Mouse (Mus musculus) neural tube, embryonic 11.5 days (tissue): ENCODE measurements around the gene Epb41l4b. TPM values are rescaled to one million over a fixed set of nuclear protein-coding genes. Genes with fewer than 3 reads are reported as not detected.
A peak's percentile ranks its signal among the peaks of the same experiment; 100 is the strongest.

Experiments used
- ATAC-seq: fragments of 200-750 bp; cut with Nextera tagmentation; 2 replicates; pipeline ENCODE4 v1.8.0; 2017; ENCODE audit warnings: moderate number of reproducible peaks, mild to moderate bottlenecking, moderate TSS enrichment, moderate library complexity; ENCODE audit not compliant: insufficient read depth, low FRiP score, low TSS enrichment
- DNase-seq: peaks from one replicate; pipeline ENCODE4 v3.0.0-alpha.2; 2015; ENCODE audit warnings: low spot score
- H3K27ac ChIP-seq: fragments of 300-500 bp; sonication (generic); 2 replicates; pipeline ENCODE4 v1.5.1; 2014; ENCODE audit warnings: low read depth, mild to moderate bottlenecking, low read length
- H3K27me3 ChIP-seq: fragments of 300-500 bp; sonication (generic); 2 replicates; pipeline ENCODE4 v1.6.1; 2014; ENCODE audit warnings: mild to moderate bottlenecking, low read length, mixed read lengths; ENCODE audit not compliant: control insufficient read depth, insufficient read depth
- H3K36me3 ChIP-seq: fragments of 300-500 bp; sonication (generic); 2 replicates; pipeline ENCODE4 v1.6.1; 2014; ENCODE audit warnings: mild to moderate bottlenecking, low read length, moderate library complexity, mixed read lengths; ENCODE audit not compliant: control insufficient read depth, insufficient read depth
- H3K4me1 ChIP-seq: fragments of 300-500 bp; sonication (generic); 2 replicates; pipeline ENCODE4 v1.6.1; 2014; ENCODE audit warnings: low read length, mixed read lengths; ENCODE audit not compliant: control insufficient read depth, insufficient read depth
- H3K4me2 ChIP-seq: fragments of 300-500 bp; sonication (generic); 2 replicates; pipeline ENCODE4 v1.6.1; 2014; ENCODE audit warnings: low read depth, mild to moderate bottlenecking, moderate library complexity
- H3K4me3 ChIP-seq: fragments of 300-500 bp; sonication (generic); 2 replicates; pipeline ENCODE4 v1.5.1; 2014; ENCODE audit warnings: low read depth, low read length
- H3K9ac ChIP-seq: fragments of 300-500 bp; sonication (generic); 2 replicates; pipeline ENCODE4 v1.6.1; 2014; ENCODE audit warnings: mild to moderate bottlenecking, low read length
- H3K9me3 ChIP-seq: fragments of 300-500 bp; sonication (generic); 2 replicates; pipeline ENCODE4 v1.6.1; 2016; ENCODE audit warnings: low read length; ENCODE audit not compliant: control insufficient read depth
- WGBS: fragments of 180-500 bp; shearing (Covaris S2); extraction: QIAGEN DNeasy Blood & Tissue Kit; methylation state at CpG from one replicate; pipeline ENCODE4 v1.1.7; 2014; 5-methylcytosine and 5-hydroxymethylcytosine counted together
- polyA plus RNA-seq: library from polyadenylated mRNA; unstranded; fragments of >200 nt; fragmentation: Nextera tagmentation; extraction: Ambion mirVana; gene quantifications from 2 replicates; pipeline ENCODE4 v1.2.1, GENCODE M21; 2014

Epb41l4b gene
- 0.99 and 1.3 TPM in 2 replicates for polyA plus RNA-seq

DNA sequence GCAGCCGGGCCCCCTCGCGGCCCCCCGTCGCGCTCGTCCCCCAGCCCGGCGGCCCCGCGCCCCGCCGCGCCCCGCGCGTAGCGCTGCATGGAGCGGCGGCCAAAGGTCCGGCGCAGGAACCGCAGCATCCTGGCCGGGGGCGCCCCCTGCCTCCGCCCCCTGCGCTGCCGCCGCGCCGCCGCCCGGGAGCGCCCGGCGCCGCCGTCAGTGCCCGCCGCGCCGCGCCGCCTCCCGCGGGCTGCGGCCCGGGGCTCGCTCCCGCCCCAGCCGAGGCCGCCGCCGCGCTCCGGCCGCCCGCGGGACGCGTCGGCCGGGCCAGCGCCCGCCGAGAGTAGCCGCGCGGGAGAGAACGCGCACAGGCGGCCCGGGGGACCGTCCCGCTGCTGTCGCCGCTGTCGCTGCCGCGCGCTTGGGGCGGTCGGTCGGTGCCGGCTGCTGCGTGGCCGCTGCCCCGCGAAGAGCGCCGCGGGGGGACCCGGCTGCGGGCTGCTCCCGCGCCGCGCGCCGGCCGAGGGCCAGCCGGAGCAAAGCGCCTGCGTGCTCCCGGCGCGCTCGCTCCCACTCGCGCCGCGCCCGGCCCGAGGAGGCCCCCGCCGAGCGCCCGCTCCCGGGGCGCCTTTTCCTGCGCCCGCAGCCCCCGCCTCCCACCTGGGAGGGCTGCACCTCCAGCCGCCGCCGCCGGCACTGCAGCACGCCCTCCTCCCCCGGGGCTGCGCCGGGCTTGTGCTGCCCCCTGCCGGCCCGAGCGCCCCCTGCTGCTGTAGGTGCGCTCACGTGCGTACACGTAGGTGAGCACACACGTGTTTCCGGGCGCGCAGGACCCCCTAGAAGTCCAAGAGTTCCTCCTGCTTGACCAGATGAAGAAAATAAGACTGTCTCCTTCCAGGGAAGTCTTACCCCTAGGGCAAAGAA is at the start of gene Epb41l4b:
TSS of gene Epb41l4b (minus strand) at position 412 of the 912 bp plus-strand sequence.
- ATAC-seq (peak; percentile 75), DNase-seq (peak; percentile 89)
- H3K4me2 ChIP-seq = peak within 1 kb of the TSS; percentile 94
- H3K27me3 ChIP-seq = peaks cover 16% of the 10 kb centered on the region
- H3K9ac ChIP-seq = peak within 1 kb of the TSS; percentile 73
- WGBS = under 1% methylated on average over 55 of the region's 142 CpGs
- no peaks in the 10 kb centered on the region for H3K9me3 ChIP-seq
- H3K4me3 ChIP-seq = peak within 1 kb of the TSS; percentile 65
- no peaks in the 10 kb centered on the region for H3K36me3 ChIP-seq
- H3K27ac ChIP-seq = no peak within 1 kb of the TSS
- peaks cover 10% of the 10 kb centered on the region for H3K4me1 ChIP-seq

DNA sequence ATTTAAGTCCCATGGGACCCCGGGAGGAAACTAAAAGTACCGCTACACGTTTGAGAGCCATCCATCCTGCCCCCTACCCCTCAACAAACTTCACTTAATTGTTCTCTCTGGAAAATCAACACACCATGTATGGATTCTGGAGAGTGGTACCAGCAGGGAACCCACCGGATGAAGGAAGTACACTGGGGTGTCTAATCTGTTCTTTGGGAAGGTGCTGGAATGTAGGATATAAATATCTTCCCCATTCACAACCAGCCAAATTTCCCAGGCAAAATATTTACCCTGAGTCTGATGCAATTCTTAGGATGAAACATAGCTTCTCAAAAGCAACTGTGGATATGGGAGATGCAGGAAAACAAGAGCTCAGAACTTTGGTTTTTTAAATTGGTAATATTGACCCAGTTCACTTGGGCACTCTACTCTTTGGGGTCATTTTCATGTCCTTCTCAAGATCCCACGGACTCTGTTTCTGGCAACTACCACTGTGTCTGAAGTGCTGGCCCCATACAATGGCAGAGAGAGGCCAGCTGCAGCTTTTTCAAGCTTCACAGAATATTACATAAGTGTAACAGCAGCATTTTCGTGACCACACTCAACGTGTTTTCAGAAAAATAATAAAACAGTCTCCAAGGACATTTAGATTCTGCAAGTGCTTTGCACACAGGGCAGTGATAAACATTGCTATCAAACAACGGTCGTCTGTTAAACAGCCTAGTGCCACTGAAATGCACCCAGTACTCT is 48.5 kb upstream of the Epb41l4b start:
- Histone ChIP-seq H3K9ac (no peak overlapping the region), H3K4me1 (no peaks in the 10 kb centered on the region), H3K27ac (no peak overlapping the region), H3K36me3 (no peaks in the 10 kb centered on the region), H3K9me3 (no peaks in the 10 kb centered on the region), H3K4me3 (no peak overlapping the region), H3K4me2 (no peak overlapping the region), H3K27me3 (no peaks in the 10 kb centered on the region)
- DNase-seq = no peak
- 77% methylated on average over 9 of the region's 9 CpGs for WGBS
- ATAC-seq = no peak

DNA sequence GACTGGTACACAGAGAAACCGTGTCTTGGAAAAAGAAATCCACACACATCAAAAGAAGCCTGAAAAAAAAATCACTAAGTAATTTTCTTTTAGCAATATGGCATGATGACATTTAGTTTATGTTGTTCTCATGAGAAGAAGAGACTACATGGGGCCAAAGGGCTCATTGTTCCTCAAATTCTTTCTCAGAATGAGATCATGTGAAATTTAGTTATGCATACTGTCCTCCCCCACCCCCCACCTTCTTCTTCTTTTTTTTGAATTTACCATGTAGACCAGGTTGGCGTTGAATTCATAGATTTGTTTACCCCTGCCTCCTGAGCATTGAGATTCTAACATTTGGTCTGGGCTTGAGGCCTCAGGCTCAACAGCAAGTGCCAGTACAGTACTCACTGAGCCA is 46.6 kb upstream of the Epb41l4b start:
- no peak for ATAC-seq
- 87% methylated on average over 2 of the region's 2 CpGs for WGBS
- no peak overlapping the region for H3K4me3 ChIP-seq
- no peaks in the 10 kb centered on the region for H3K36me3 ChIP-seq
- no peaks in the 10 kb centered on the region for H3K4me1 ChIP-seq
- no peak overlapping the region for H3K4me2 ChIP-seq
- no peaks in the 10 kb centered on the region for H3K27me3 ChIP-seq
- no peak overlapping the region for H3K9ac ChIP-seq
- H3K9me3 ChIP-seq = no peaks in the 10 kb centered on the region
- H3K27ac ChIP-seq = no peak overlapping the region
- no peak for DNase-seq

DNA sequence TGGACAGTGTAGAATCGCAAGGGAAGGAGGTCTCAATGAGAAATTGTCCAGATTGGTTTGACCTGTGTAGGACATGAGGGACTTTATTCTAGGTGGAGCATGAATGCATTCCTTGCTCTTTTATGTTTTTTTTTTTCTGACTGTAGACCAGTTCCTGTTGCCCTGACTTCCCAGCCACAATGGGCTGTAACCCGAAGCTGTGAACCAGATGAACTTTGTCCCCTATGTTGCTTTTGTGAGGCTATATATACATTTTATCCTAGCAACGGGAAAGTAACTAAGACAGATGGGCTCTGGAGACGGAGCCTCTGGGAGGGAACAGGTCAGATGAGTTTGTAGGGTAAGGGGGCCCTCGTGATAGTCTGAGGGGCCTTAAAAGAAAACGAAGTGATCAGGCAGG is 42.8 kb upstream of the Epb41l4b start:
- Histone ChIP-seq H3K9ac (no peak overlapping the region), H3K27me3 (no peaks in the 10 kb centered on the region), H3K36me3 (no peaks in the 10 kb centered on the region), H3K27ac (no peak overlapping the region), H3K9me3 (no peaks in the 10 kb centered on the region), H3K4me1 (no peaks in the 10 kb centered on the region), H3K4me2 (no peak overlapping the region), H3K4me3 (no peak overlapping the region)
- WGBS = 13% methylated on average over 6 of the region's 6 CpGs
- DNase-seq (no peak), ATAC-seq (no peak)

DNA sequence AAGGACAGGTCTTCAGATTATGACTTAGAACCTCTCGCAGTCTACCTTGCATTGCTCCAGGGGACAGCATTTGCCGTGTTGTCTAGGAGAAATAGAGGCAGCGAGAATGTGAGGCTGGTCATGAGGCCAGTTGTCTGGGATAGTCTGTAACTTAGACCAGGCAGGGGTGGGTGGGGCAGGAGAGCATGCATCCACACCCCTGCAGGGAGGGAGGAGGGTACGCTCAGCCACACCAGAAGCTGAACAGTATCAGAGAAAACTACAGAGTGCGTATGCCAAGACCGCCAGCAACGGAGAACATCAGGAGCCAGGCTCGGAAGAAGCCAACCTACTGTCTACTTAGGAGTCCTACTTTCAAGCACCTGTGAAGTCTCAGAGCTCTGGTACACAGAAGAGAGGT is 42.2 kb upstream of the Epb41l4b start:
- no peak overlapping the region for H3K4me3 ChIP-seq
- H3K27me3 ChIP-seq = no peaks in the 10 kb centered on the region
- no peak for DNase-seq
- WGBS = 78% methylated on average over 8 of the region's 8 CpGs
- no peaks in the 10 kb centered on the region for H3K36me3 ChIP-seq
- no peaks in the 10 kb centered on the region for H3K9me3 ChIP-seq
- H3K27ac ChIP-seq = no peak overlapping the region
- no peak overlapping the region for H3K4me2 ChIP-seq
- H3K9ac ChIP-seq = no peak overlapping the region
- ATAC-seq = no peak
- H3K4me1 ChIP-seq = no peaks in the 10 kb centered on the region

- Histone ChIP-seq H3K9ac (no peak overlapping the region), H3K9me3 (no peaks in the 10 kb centered on the region), H3K27me3 (no peaks in the 10 kb centered on the region), H3K4me2 (no peak overlapping the region), H3K4me3 (no peak overlapping the region), H3K27ac (no peak overlapping the region), H3K36me3 (no peaks in the 10 kb centered on the region), H3K4me1 (no peaks in the 10 kb centered on the region)
- 75% methylated on average over 4 of the region's 4 CpGs for WGBS
- no peak for ATAC-seq
- no peak for DNase-seq
Measured at GRCm38 (mm10) chr4:57183493-57183892, 40.3 kb upstream of the Epb41l4b start.

GRCm38 (mm10) chr4:57181538-57181937 is 38.3 kb upstream of the Epb41l4b start:
- H3K4me3 ChIP-seq = no peak overlapping the region
- no peaks in the 10 kb centered on the region for H3K9me3 ChIP-seq
- DNase-seq (no peak), ATAC-seq (no peak)
- no peaks in the 10 kb centered on the region for H3K27me3 ChIP-seq
- WGBS = 55% methylated on average over 1 of the region's 1 CpGs
- no peaks in the 10 kb centered on the region for H3K4me1 ChIP-seq
- H3K4me2 ChIP-seq = no peak overlapping the region
- H3K9ac ChIP-seq = no peak overlapping the region
- H3K36me3 ChIP-seq = no peaks in the 10 kb centered on the region
- no peak overlapping the region for H3K27ac ChIP-seq

- 67% methylated on average over 4 of the region's 4 CpGs for WGBS
- no peak overlapping the region for H3K4me3 ChIP-seq
- DNase-seq (no peak), ATAC-seq (no peak)
- H3K4me2 ChIP-seq = no peak overlapping the region
- no peaks in the 10 kb centered on the region for H3K36me3 ChIP-seq
- no peak overlapping the region for H3K9ac ChIP-seq
- peaks cover 3% of the 10 kb centered on the region; the same call in 1 of the 2 replicates for H3K4me1 ChIP-seq
- H3K9me3 ChIP-seq = no peaks in the 10 kb centered on the region
- H3K27ac ChIP-seq = no peak overlapping the region
- no peaks in the 10 kb centered on the region for H3K27me3 ChIP-seq
Measured at GRCm38 (mm10) chr4:57178881-57179280, 35.6 kb upstream of the Epb41l4b start.
